Mouse (Mus musculus): ENCODE data around the gene Sclt1. TPM values are rescaled to one million over a fixed set of nuclear protein-coding genes. Genes with fewer than 3 reads are reported as not detected.

The Sclt1 gene
- total RNA-seq, 1 experiment, result 15.3 TPM

GRCm38 (mm10) chr3:41613706-41614105 lies 128.6 kb downstream of the Sclt1 start:
- H3K4me3 ChIP-seq (ENCODE audit: insufficient read depth in 1 of 2, low read depth in 1 of 2, low read length in 2 of 2, poor library complexity in 1 of 2, severe bottlenecking in 1 of 2), result no peak overlapping the region
- DNase-seq (ENCODE audit: low read depth, low spot score), result no peak
- peaks cover 46% of the 10 kb centered on the region for H3K36me3 ChIP-seq (ENCODE audit: control insufficient read depth, insufficient read depth, low read length, poor library complexity, severe bottlenecking)
- H3K27ac ChIP-seq (ENCODE audit: insufficient read depth, low read depth, low read length, poor library complexity, severe bottlenecking), result no peak overlapping the region
- TF ChIP-seq HCFC1 (IDR thresholded peaks at IDR 0.05; ENCODE audit: borderline replicate concordance, insufficient read depth, low read length), result no peak
- no peaks in the 10 kb centered on the region for H3K4me1 ChIP-seq (ENCODE audit: control insufficient read depth in 2 of 2, insufficient read depth in 2 of 2, low read length in 2 of 2, poor library complexity in 1 of 2)
- in situ Hi-C loops (cut with MboI; ENCODE audit: low sequenced_read_pairs in 2 of 2, unreplicated experiment in 2 of 2), result no loop called here
- no peaks in the 10 kb centered on the region for H3K9me3 ChIP-seq (ENCODE audit: control insufficient read depth, insufficient read depth, low read depth, low read length)
- no peak overlapping the region for H3K9ac ChIP-seq (ENCODE audit: insufficient read depth, low read depth, low read length, poor library complexity, severe bottlenecking)

- Histone ChIP-seq H3K9ac (ENCODE audit: insufficient read depth, low read depth, low read length, poor library complexity, severe bottlenecking) (no peak overlapping the region), H3K4me3 (ENCODE audit: insufficient read depth in 1 of 2, low read depth in 1 of 2, low read length in 2 of 2, poor library complexity in 1 of 2, severe bottlenecking in 1 of 2) (no peak overlapping the region), H3K4me1 (ENCODE audit: control insufficient read depth in 2 of 2, insufficient read depth in 2 of 2, low read length in 2 of 2, poor library complexity in 1 of 2) (no peaks in the 10 kb centered on the region), H3K9me3 (ENCODE audit: control insufficient read depth, insufficient read depth, low read depth, low read length) (no peaks in the 10 kb centered on the region), H3K27ac (ENCODE audit: insufficient read depth, low read depth, low read length, poor library complexity, severe bottlenecking) (no peak overlapping the region), H3K36me3 (ENCODE audit: control insufficient read depth, insufficient read depth, low read length, poor library complexity, severe bottlenecking) (peaks cover 53% of the 10 kb centered on the region)
- in situ Hi-C loops (cut with MboI; ENCODE audit: low sequenced_read_pairs in 2 of 2, unreplicated experiment in 2 of 2), result no loop called here
- TF ChIP-seq ZNF384 (IDR thresholded peaks at IDR 0.05; ENCODE audit: low read depth, low read length) (no peak), MAFK (IDR thresholded peaks at IDR 0.05; ENCODE audit: insufficient read depth, low read depth, low read length) (no peak), ZC3H11A (IDR thresholded peaks at IDR 0.05; ENCODE audit: borderline replicate concordance, low read depth, low read length) (no peak), CHD2 (IDR thresholded peaks at IDR 0.05; ENCODE audit: low read depth, low read length) (no peak), HCFC1 (IDR thresholded peaks at IDR 0.05; ENCODE audit: borderline replicate concordance, insufficient read depth, low read length) (no peak)
- DNase-seq (ENCODE audit: low read depth, low spot score), result no peak
Observed at GRCm38 (mm10) chr3:41612211-41612610, 130.1 kb downstream of the Sclt1 start.

GRCm38 (mm10) chr3:41609071-41609470 lies 133.2 kb downstream of the Sclt1 start:
- H3K4me3 ChIP-seq (ENCODE audit: insufficient read depth in 1 of 2, low read depth in 1 of 2, low read length in 2 of 2, poor library complexity in 1 of 2, severe bottlenecking in 1 of 2), result no peak overlapping the region
- DNase-seq (ENCODE audit: low read depth, low spot score), result no peak
- no peak overlapping the region for H3K9ac ChIP-seq (ENCODE audit: insufficient read depth, low read depth, low read length, poor library complexity, severe bottlenecking)
- no peak overlapping the region for H3K27ac ChIP-seq (ENCODE audit: insufficient read depth, low read depth, low read length, poor library complexity, severe bottlenecking)
- H3K9me3 ChIP-seq (ENCODE audit: control insufficient read depth, insufficient read depth, low read depth, low read length), result no peaks in the 10 kb centered on the region
- TF ChIP-seq HCFC1 (IDR thresholded peaks at IDR 0.05; ENCODE audit: borderline replicate concordance, insufficient read depth, low read length) (no peak), CHD2 (IDR thresholded peaks at IDR 0.05; ENCODE audit: low read depth, low read length) (no peak), ZC3H11A (IDR thresholded peaks at IDR 0.05; ENCODE audit: borderline replicate concordance, low read depth, low read length) (no peak), ZNF384 (IDR thresholded peaks at IDR 0.05; ENCODE audit: low read depth, low read length) (no peak), MAFK (IDR thresholded peaks at IDR 0.05; ENCODE audit: insufficient read depth, low read depth, low read length) (no peak)
- in situ Hi-C loops (cut with MboI; ENCODE audit: low sequenced_read_pairs in 2 of 2, unreplicated experiment in 2 of 2), result no loop called here
- H3K36me3 ChIP-seq (ENCODE audit: control insufficient read depth, insufficient read depth, low read length, poor library complexity, severe bottlenecking), result peaks cover 71% of the 10 kb centered on the region
- peaks cover 0 to 10% of the 10 kb centered on the region in 2 experiments; a peak in 1 of 4 replicates for H3K4me1 ChIP-seq (ENCODE audit: control insufficient read depth in 2 of 2, insufficient read depth in 2 of 2, low read length in 2 of 2, poor library complexity in 1 of 2)

- H3K27ac ChIP-seq (ENCODE audit: insufficient read depth, low read depth, low read length, poor library complexity, severe bottlenecking), result no peak overlapping the region
- H3K4me3 ChIP-seq (ENCODE audit: insufficient read depth in 1 of 2, low read depth in 1 of 2, low read length in 2 of 2, poor library complexity in 1 of 2, severe bottlenecking in 1 of 2), result no peak overlapping the region
- in situ Hi-C loops (cut with MboI; ENCODE audit: low sequenced_read_pairs in 2 of 2, unreplicated experiment in 2 of 2), result no loop called here
- TF ChIP-seq ZNF384 (IDR thresholded peaks at IDR 0.05; ENCODE audit: low read depth, low read length) (no peak), MAFK (IDR thresholded peaks at IDR 0.05; ENCODE audit: insufficient read depth, low read depth, low read length) (no peak), HCFC1 (IDR thresholded peaks at IDR 0.05; ENCODE audit: borderline replicate concordance, insufficient read depth, low read length) (no peak), CHD2 (IDR thresholded peaks at IDR 0.05; ENCODE audit: low read depth, low read length) (no peak)
- peaks cover 0 to 13% of the 10 kb centered on the region in 2 experiments; a peak in 3 of 4 replicates for H3K4me1 ChIP-seq (ENCODE audit: control insufficient read depth in 2 of 2, insufficient read depth in 2 of 2, low read length in 2 of 2, poor library complexity in 1 of 2)
- peaks cover 74% of the 10 kb centered on the region for H3K36me3 ChIP-seq (ENCODE audit: control insufficient read depth, insufficient read depth, low read length, poor library complexity, severe bottlenecking)
- H3K9me3 ChIP-seq (ENCODE audit: control insufficient read depth, insufficient read depth, low read depth, low read length), result no peaks in the 10 kb centered on the region
- H3K9ac ChIP-seq (ENCODE audit: insufficient read depth, low read depth, low read length, poor library complexity, severe bottlenecking), result no peak overlapping the region
- DNase-seq (ENCODE audit: low read depth, low spot score), result no peak
Observed at GRCm38 (mm10) chr3:41607467-41607866, 134.8 kb downstream of the Sclt1 start.

GRCm38 (mm10) chr3:41607050-41607449 lies 135.3 kb downstream of the Sclt1 start:
- peaks cover 0 to 14% of the 10 kb centered on the region in 2 experiments; a peak in 3 of 4 replicates for H3K4me1 ChIP-seq (ENCODE audit: control insufficient read depth in 2 of 2, insufficient read depth in 2 of 2, low read length in 2 of 2, poor library complexity in 1 of 2)
- TF ChIP-seq ZC3H11A (IDR thresholded peaks at IDR 0.05; ENCODE audit: borderline replicate concordance, low read depth, low read length), result no peak
- no peak for TF ChIP-seq MAFK (IDR thresholded peaks at IDR 0.05; ENCODE audit: insufficient read depth, low read depth, low read length)
- TF ChIP-seq HCFC1 (IDR thresholded peaks at IDR 0.05; ENCODE audit: borderline replicate concordance, insufficient read depth, low read length), result no peak
- no peak for TF ChIP-seq CHD2 (IDR thresholded peaks at IDR 0.05; ENCODE audit: low read depth, low read length)
- no peak for TF ChIP-seq ZNF384 (IDR thresholded peaks at IDR 0.05; ENCODE audit: low read depth, low read length)
- in situ Hi-C loops (cut with MboI; ENCODE audit: low sequenced_read_pairs in 2 of 2, unreplicated experiment in 2 of 2), result no loop called here
- H3K9ac ChIP-seq (ENCODE audit: insufficient read depth, low read depth, low read length, poor library complexity, severe bottlenecking), result no peak overlapping the region
- no peak overlapping the region for H3K27ac ChIP-seq (ENCODE audit: insufficient read depth, low read depth, low read length, poor library complexity, severe bottlenecking)
- peaks cover 77% of the 10 kb centered on the region for H3K36me3 ChIP-seq (ENCODE audit: control insufficient read depth, insufficient read depth, low read length, poor library complexity, severe bottlenecking)
- DNase-seq (ENCODE audit: low read depth, low spot score), result no peak
- no peaks in the 10 kb centered on the region for H3K9me3 ChIP-seq (ENCODE audit: control insufficient read depth, insufficient read depth, low read depth, low read length)
- H3K4me3 ChIP-seq (ENCODE audit: insufficient read depth in 1 of 2, low read depth in 1 of 2, low read length in 2 of 2, poor library complexity in 1 of 2, severe bottlenecking in 1 of 2), result no peak overlapping the region

All from ES-E14 (cell line).